In the genomic region with DNA sequence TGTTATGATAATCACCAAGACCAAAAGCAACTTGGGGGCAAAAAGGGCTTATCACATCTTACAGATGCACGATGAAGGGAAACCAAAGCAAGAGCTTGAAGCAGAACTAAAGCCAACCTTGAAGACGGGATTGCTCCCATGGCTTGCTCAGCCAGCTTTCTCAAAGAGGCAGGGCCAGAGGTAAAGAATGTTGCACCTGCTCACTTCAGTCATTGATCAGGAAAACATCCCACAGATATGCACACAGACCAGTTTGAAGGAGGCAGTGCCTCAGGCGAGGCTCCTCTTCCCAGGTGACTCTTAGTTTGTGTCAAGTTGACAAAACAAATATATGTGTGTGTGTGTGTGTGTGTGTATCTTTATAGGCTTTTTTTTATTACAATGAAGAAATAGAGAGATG, we compare ENCODE assay signal across 32 mouse cellular contexts. TPM values are rescaled to one million over a fixed set of nuclear protein-coding genes. Genes with fewer than 3 reads are reported as not detected.
A peak's percentile ranks its signal among the peaks of the same experiment; 100 is the strongest.
DNase-seq lines count a peak whose midpoint lies in the region; ATAC-seq lines count a peak whose summit lies in the region.
"Had no signal": no experiment of that assay in that cellular context is flagged by ENCODE, and none has a peak within 500 bp of the region (broad histone marks: within the 10 kb centered on the region; RNA-seq: fewer than 3 reads in every experiment).

No protein-coding gene starts in this region.

- H3K27ac ChIP-seq in liver, embryonic 13.5 days: peak overlapping the region; percentile 10; the same call in 1 of the 2 replicates
- H3K27ac ChIP-seq in liver, embryonic 11.5 days (ENCODE audit: low read depth, low read length): no peak overlapping the region
- H3K27ac ChIP-seq: embryonic facial prominence, embryonic 12.5 days; embryonic facial prominence, embryonic 15.5 days; forebrain, embryonic 12.5 days; forebrain, embryonic 15.5 days; heart, adult 2 months; heart, embryonic 10.5 days; heart, embryonic 13.5 days; hindbrain, embryonic 14.5 days; hindbrain, postnatal 0 days had no signal

- H3K9ac ChIP-seq in liver, embryonic 13.5 days: no peak overlapping the region
- no peak overlapping the region for H3K9ac ChIP-seq in liver, embryonic 11.5 days (ENCODE audit: low read depth, low read length)
- H3K9ac ChIP-seq: embryonic facial prominence, embryonic 12.5 days; embryonic facial prominence, embryonic 15.5 days; forebrain, embryonic 12.5 days; forebrain, embryonic 15.5 days; heart, embryonic 13.5 days; hindbrain, embryonic 14.5 days had no signal

- H3K36me3 ChIP-seq in liver, embryonic 13.5 days: peaks cover 18% of the 10 kb centered on the region
- 0 out of 2 replicates have a peak, but pooled peaks cover 2% of the 10 kb centered on the region for H3K36me3 ChIP-seq in liver, embryonic 11.5 days (ENCODE audit: control insufficient read depth, insufficient read depth, low read length)
- H3K36me3 ChIP-seq: embryonic facial prominence, embryonic 12.5 days; embryonic facial prominence, embryonic 15.5 days; forebrain, embryonic 12.5 days; forebrain, embryonic 15.5 days; heart, embryonic 13.5 days had no signal

- H3K4me3 ChIP-seq in liver, embryonic 13.5 days (replicated peaks): no peak overlapping the region
- no peak overlapping the region for H3K4me3 ChIP-seq in liver, embryonic 11.5 days (ENCODE audit: low read depth, low read length)
- H3K4me3 ChIP-seq: embryonic facial prominence, embryonic 12.5 days; embryonic facial prominence, embryonic 15.5 days; forebrain, embryonic 12.5 days; forebrain, embryonic 15.5 days; heart, adult 2 months; heart, embryonic 10.5 days; heart, embryonic 13.5 days had no signal

- no peaks in the 10 kb centered on the region for H3K27me3 ChIP-seq in liver, embryonic 13.5 days
- no peaks in the 10 kb centered on the region for H3K27me3 ChIP-seq in liver, embryonic 11.5 days (replicated peaks; ENCODE audit: control insufficient read depth, insufficient read depth, low read length)
- H3K27me3 ChIP-seq: CH12.LX; embryonic facial prominence, embryonic 12.5 days; embryonic facial prominence, embryonic 15.5 days; heart, embryonic 13.5 days had no signal

- peaks cover 35% of the 10 kb centered on the region for H3K4me1 ChIP-seq in liver, embryonic 13.5 days (replicated peaks)
- H3K4me1 ChIP-seq in liver, embryonic 11.5 days (replicated peaks; ENCODE audit: control insufficient read depth, insufficient read depth, low read length): peaks cover 9% of the 10 kb centered on the region
- H3K4me1 ChIP-seq: embryonic facial prominence, embryonic 12.5 days; embryonic facial prominence, embryonic 15.5 days had no signal

- 41% methylated on average over 3 of the region's 3 CpGs for WGBS in liver, embryonic 13.5 days (ENCODE audit: insufficient replicate concordance)
- whole genome bisulfite sequencing in liver, embryonic 11.5 days: 54% methylated on average over 3 of the region's 3 CpGs

- DNase-seq in liver, embryonic 13.5 days: no peak
- DNase-seq in liver, embryonic 11.5 days (ENCODE audit: low spot score): no peak
- DNase-seq in ES-CJ7 (ENCODE audit: low read depth, low spot score): peak; percentile 17
- DNase-seq in ZHBTc4 (ENCODE audit: low read depth, low spot score): peak; percentile 59
- DNase-seq in lung, postnatal 4 days: no peak
- DNase-seq in retina, embryonic 14.5 days (ENCODE audit: low spot score): no peak
- no peak for DNase-seq in frontal cortex, postnatal 36 days (ENCODE audit: low spot score in 2 of 2)
- DNase-seq: adrenal gland, adult 8-10 months; adrenal gland, postnatal 25 days; B cell, adult 2 months; cerebellum, adult 18-20 months; cerebellum, adult 9-10 months; cerebellum, postnatal 14 days; gastrocnemius, postnatal 10 days; gastrocnemius, postnatal 36 days; heart, adult 2 months; heart, postnatal 14 days; heart, postnatal 4 days had no signal

- H3K9me3 ChIP-seq in liver, embryonic 13.5 days (replicated peaks): no peaks in the 10 kb centered on the region
- no peaks in the 10 kb centered on the region for H3K9me3 ChIP-seq in liver, embryonic 11.5 days (ENCODE audit: control insufficient read depth, low read length)
- H3K9me3 ChIP-seq: embryonic facial prominence, embryonic 12.5 days; embryonic facial prominence, embryonic 15.5 days; forebrain, embryonic 15.5 days; heart, embryonic 10.5 days; heart, embryonic 13.5 days had no signal

- peak; percentile 20; the same call in 1 of the 2 replicates for ATAC-seq in liver, embryonic 13.5 days (ENCODE audit: low read depth)
- no peak for ATAC-seq in liver, embryonic 11.5 days (replicated peaks; ENCODE audit: low FRiP score)
- ATAC-seq in megakaryocyte progenitor cell, adult 5-6 weeks (replicated peaks; ENCODE audit: poor library complexity): 0 out of 2 replicates have a peak, but pooled peaks have one; percentile 26
- ATAC-seq: activated CD4-positive, CD25-positive, alpha-beta regulatory T cell, adult 4 months; forebrain, embryonic 15.5 days; hindbrain, postnatal 0 days; inflammation-experienced regulatory T-cells, adult 6 months had no signal

- H3K4me2 ChIP-seq in liver, embryonic 13.5 days: no peak overlapping the region
- no peak overlapping the region for H3K4me2 ChIP-seq in liver, embryonic 11.5 days
- H3K4me2 ChIP-seq: embryonic facial prominence, embryonic 12.5 days; embryonic facial prominence, embryonic 15.5 days; forebrain, embryonic 12.5 days; forebrain, embryonic 15.5 days; heart, embryonic 13.5 days; hindbrain, embryonic 14.5 days had no signal

RNA-seq across cellular contexts. Expression of a gene that starts 59.1 kb away (rescaled TPM):
- polyA plus RNA-seq in liver, embryonic 13.5 days (2015; fragmentation: Nextera tagmentation; extraction: Ambion mirVana): 0.39 and 0.63 TPM in 2 replicates
- 0.10 and 0.11 TPM in 2 replicates for polyA plus RNA-seq in liver, embryonic 11.5 days (2014; fragmentation: Nextera tagmentation; extraction: Ambion mirVana)
- 0.07 and 0.34 TPM in 2 replicates for total RNA-seq in megakaryocyte progenitor cell, adult 5-6 weeks (2015)
- 0.50 and 0.61 TPM in 2 replicates for total RNA-seq in megakaryocyte progenitor cell, adult 5-6 weeks (2017)
- total RNA-seq: ES-E14; gastrocnemius, postnatal 36 days; hindbrain, postnatal 0 days had no signal
- polyA plus RNA-seq: activated CD4-positive, CD25-positive, alpha-beta regulatory T cell, adult 4 months; brain, embryonic 14.5 days; embryonic facial prominence, embryonic 12.5 days; forebrain, embryonic 15.5 days; heart, embryonic 10.5 days; hindbrain, embryonic 14.5 days; hindbrain, postnatal 0 days; inflammation-experienced regulatory T-cells, adult 6 months had no signal

RNA-seq across cellular contexts. Expression of a gene that starts 59.7 kb away (rescaled TPM):
- 147 and 193 TPM in 2 replicates for polyA plus RNA-seq in liver, embryonic 13.5 days (2015; fragmentation: Nextera tagmentation; extraction: Ambion mirVana)
- polyA plus RNA-seq in liver, embryonic 11.5 days (2014; fragmentation: Nextera tagmentation; extraction: Ambion mirVana): 108 and 116 TPM in 2 replicates
- total RNA-seq in megakaryocyte progenitor cell, adult 5-6 weeks (2015): 42.5 and 53.5 TPM in 2 replicates
- total RNA-seq in megakaryocyte progenitor cell, adult 5-6 weeks (2017): 49.7 and 78.9 TPM in 2 replicates

Comparison
In these comparisons a context has a peak if more than half of its experiments do, and no peak if none do; other contexts are left out.
1. DNase-seq: peak in ES-CJ7 (single experiment) and ZHBTc4 (single experiment); none in liver, embryonic 13.5 days (single experiment), liver, embryonic 11.5 days (single experiment), lung, postnatal 4 days (0 of 2), retina, embryonic 14.5 days (single experiment) and frontal cortex, postnatal 36 days (0 of 2).